Mouse (Mus musculus) stomach, postnatal 0 days (tissue): ENCODE results near the gene Unc5a. TPM values are rescaled to one million over a fixed set of nuclear protein-coding genes. Genes with fewer than 3 reads are reported as not detected.

Experiments
- ATAC-seq: fragments of 200-750 bp; cut with Nextera tagmentation; 2 replicates; pipeline ENCODE4 v1.8.0; 2017; ENCODE audit not compliant: low FRiP score, low TSS enrichment
- DNase-seq: peaks from one replicate; pipeline ENCODE4 v3.0.0-alpha.2; 2016; ENCODE audit warnings: low spot score
- H3K27ac ChIP-seq: fragments of 300-500 bp; sonication (generic); replicated peaks from 2 replicates; pipeline ENCODE4 v1.5.1; 2014; ENCODE audit warnings: mild to moderate bottlenecking, control low read depth
- H3K27me3 ChIP-seq: fragments of 300-500 bp; sonication (generic); 2 replicates; pipeline ENCODE4 v1.6.1; 2014; ENCODE audit warnings: low read length; ENCODE audit not compliant: control insufficient read depth, insufficient read depth
- H3K36me3 ChIP-seq: fragments of 300-500 bp; sonication (generic); 2 replicates; pipeline ENCODE4 v1.6.1; 2014; ENCODE audit warnings: low read length, mixed read lengths; ENCODE audit not compliant: control insufficient read depth, insufficient read depth
- H3K4me1 ChIP-seq: fragments of 300-500 bp; sonication (generic); replicated peaks from 2 replicates; pipeline ENCODE4 v1.6.1; 2014; ENCODE audit warnings: antibody characterized with exemption; ENCODE audit not compliant: control insufficient read depth, insufficient read depth
- H3K4me2 ChIP-seq: fragments of 300-500 bp; sonication (generic); replicated peaks from 2 replicates; pipeline ENCODE4 v1.6.1; 2014; ENCODE audit warnings: low read depth, mild to moderate bottlenecking, control low read depth, moderate library complexity
- H3K4me3 ChIP-seq: fragments of 300-500 bp; sonication (generic); 2 replicates; pipeline ENCODE4 v1.5.1; 2014; ENCODE audit warnings: low read depth, low read length, control low read depth
- H3K9ac ChIP-seq: fragments of 300-500 bp; sonication (generic); 2 replicates; pipeline ENCODE4 v1.6.1; 2014; ENCODE audit warnings: mild to moderate bottlenecking, low read length, control low read depth, mixed read lengths
- H3K9me3 ChIP-seq: fragments of 300-500 bp; sonication (generic); 2 replicates; pipeline ENCODE4 v1.6.1; 2016; ENCODE audit warnings: low read length; ENCODE audit not compliant: control insufficient read depth
- CTCF ChIP-seq: IDR thresholded peaks from 2 replicates; pipeline ENCODE4 v1.5.1; 2016; ENCODE audit warnings: antibody characterized with exemption, low read depth, mild to moderate bottlenecking, moderate library complexity
- EP300 ChIP-seq: optimal IDR thresholded peaks from 2 replicates; pipeline ENCODE3; 2016; ENCODE audit warnings: antibody characterized with exemption
- WGBS: fragments of 180-500 bp; shearing (Covaris S2); extraction: QIAGEN DNeasy Blood & Tissue Kit; methylation state at CpG from one replicate; pipeline ENCODE4 v1.1.7; 2014; 5-methylcytosine and 5-hydroxymethylcytosine counted together
- polyA plus RNA-seq: library from polyadenylated mRNA; unstranded; fragments of >200 nt; fragmentation: Nextera tagmentation; extraction: Ambion mirVana; gene quantifications from 2 replicates; pipeline ENCODE4 v1.2.1, GENCODE M21; 2015

Unc5a gene
- polyA plus RNA-seq, 1 experiment from 2014 or later = 0.89 TPM

DNA sequence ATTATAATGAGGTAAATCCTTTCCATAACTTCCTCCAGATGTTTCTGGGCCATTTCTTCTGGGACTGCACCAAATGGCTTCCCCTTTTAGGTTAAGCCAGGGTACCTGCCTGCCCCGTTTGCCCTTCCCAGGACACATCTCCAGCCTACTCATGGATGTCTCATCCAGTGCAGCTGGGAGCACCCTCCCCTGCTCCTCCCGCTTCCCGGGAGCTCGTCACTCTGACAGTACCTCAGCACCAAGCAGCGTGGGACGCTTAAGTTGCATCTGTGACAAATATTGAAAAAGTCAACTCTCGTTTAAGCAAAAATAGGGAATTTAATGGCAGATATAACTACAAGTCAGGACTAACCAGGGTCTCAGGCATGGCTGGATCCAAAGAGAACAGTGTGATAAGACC, 8.1 kb downstream of the Unc5a start:
- TF ChIP-seq CTCF (no peak), EP300 (no peak)
- H3K27me3 ChIP-seq = no peaks in the 10 kb centered on the region

GRCm38 (mm10) chr13:54959059-54959701, 10.0 kb downstream of the Unc5a start:
- Histone ChIP-seq H3K4me3 (no peak overlapping the region), H3K9me3 (no peaks in the 10 kb centered on the region), H3K27ac (no peak overlapping the region), H3K4me1 (no peaks in the 10 kb centered on the region), H3K9ac (no peak overlapping the region), H3K27me3 (no peaks in the 10 kb centered on the region), H3K4me2 (no peak overlapping the region), H3K36me3 (no peaks in the 10 kb centered on the region)
- 60% methylated on average over 15 of the region's 15 CpGs for WGBS
- TF ChIP-seq CTCF = no peak
- TF ChIP-seq EP300 = no peak
- DNase-seq = no peak
- no peak for ATAC-seq

More for the DNA sequence above, 8.1 kb downstream of the Unc5a start:
- H3K9ac ChIP-seq = no peak overlapping the region
- no peaks in the 10 kb centered on the region for H3K9me3 ChIP-seq
- no peaks in the 10 kb centered on the region for H3K36me3 ChIP-seq
- no peak overlapping the region for H3K27ac ChIP-seq
- no peak for DNase-seq
- no peak overlapping the region for H3K4me3 ChIP-seq
- H3K4me1 ChIP-seq = no peaks in the 10 kb centered on the region
- no peak overlapping the region for H3K4me2 ChIP-seq
- 83% methylated on average over 7 of the region's 7 CpGs for WGBS
- ATAC-seq = no peak

- no peak for TF ChIP-seq CTCF
- TF ChIP-seq EP300 = no peak
- ATAC-seq (no peak), DNase-seq (no peak)
- Histone ChIP-seq H3K4me3 (no peak overlapping the region), H3K9ac (no peak overlapping the region), H3K9me3 (no peaks in the 10 kb centered on the region), H3K27ac (no peak overlapping the region), H3K4me2 (no peak overlapping the region), H3K4me1 (no peaks in the 10 kb centered on the region), H3K27me3 (no peaks in the 10 kb centered on the region), H3K36me3 (no peaks in the 10 kb centered on the region)
- WGBS = 47% methylated on average over 6 of the region's 6 CpGs
Observed at GRCm38 (mm10) chr13:54959842-54960241, 10.6 kb downstream of the Unc5a start.

GRCm38 (mm10) chr13:54960491-54960890, 11.3 kb downstream of the Unc5a start:
- Histone ChIP-seq H3K27ac (no peak overlapping the region), H3K9me3 (no peaks in the 10 kb centered on the region), H3K4me1 (no peaks in the 10 kb centered on the region), H3K4me2 (no peak overlapping the region), H3K9ac (no peak overlapping the region), H3K4me3 (no peak overlapping the region), H3K27me3 (no peaks in the 10 kb centered on the region), H3K36me3 (no peaks in the 10 kb centered on the region)
- DNase-seq = no peak
- no peak for ATAC-seq
- TF ChIP-seq EP300 (no peak), CTCF (no peak)
- 51% methylated on average over 3 of the region's 3 CpGs for WGBS

- no peaks in the 10 kb centered on the region for H3K36me3 ChIP-seq
- no peak overlapping the region for H3K4me3 ChIP-seq
- DNase-seq = no peak
- no peaks in the 10 kb centered on the region for H3K9me3 ChIP-seq
- H3K27ac ChIP-seq = no peak overlapping the region
- no peaks in the 10 kb centered on the region for H3K4me1 ChIP-seq
- H3K4me2 ChIP-seq = no peak overlapping the region
- no peak for ATAC-seq
- WGBS = 85% methylated on average over 6 of the region's 6 CpGs
- H3K9ac ChIP-seq = no peak overlapping the region
- H3K27me3 ChIP-seq = no peaks in the 10 kb centered on the region
- TF ChIP-seq CTCF = peak; percentile 37; the same call in 1 of the 2 replicates
- no peak for TF ChIP-seq EP300
Observed at GRCm38 (mm10) chr13:54965256-54965655, 16.0 kb downstream of the Unc5a start.

DNA sequence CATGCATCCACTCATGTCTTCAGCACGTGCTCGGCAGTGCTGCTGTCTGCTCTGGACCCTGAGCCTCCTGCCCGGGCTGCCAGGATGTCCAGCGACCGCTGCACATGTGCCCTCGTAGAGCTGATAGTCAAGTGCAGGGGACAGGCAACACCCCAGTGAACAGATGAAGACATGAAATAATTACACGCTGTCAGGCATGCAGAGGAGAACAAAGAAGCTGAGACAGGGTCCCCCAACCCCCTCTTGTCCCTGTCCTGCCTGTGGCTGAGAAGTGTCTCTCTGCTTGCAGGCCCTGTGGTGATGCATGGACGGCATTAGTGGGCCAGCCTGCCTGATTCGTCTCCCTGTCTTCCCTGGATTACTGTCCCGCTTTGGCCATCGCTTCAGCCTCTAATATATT, 18.3 kb downstream of the Unc5a start:
- no peak overlapping the region for H3K27ac ChIP-seq
- H3K4me1 ChIP-seq = no peaks in the 10 kb centered on the region
- H3K27me3 ChIP-seq = no peaks in the 10 kb centered on the region
- H3K4me3 ChIP-seq = no peak overlapping the region
- no peak overlapping the region for H3K4me2 ChIP-seq
- DNase-seq (no peak), ATAC-seq (no peak)
- WGBS = 75% methylated on average over 11 of the region's 11 CpGs
- H3K36me3 ChIP-seq = no peaks in the 10 kb centered on the region
- H3K9ac ChIP-seq = no peak overlapping the region
- H3K9me3 ChIP-seq = no peaks in the 10 kb centered on the region
- TF ChIP-seq CTCF (no peak), EP300 (no peak)
